Mouse (Mus musculus): Measurements from ENCODE around the gene 4930469K13Rik. TPM values are rescaled to one million over a fixed set of nuclear protein-coding genes. Genes with fewer than 3 reads are reported as not detected.

Gene 4930469K13Rik
- polyA plus RNA-seq, 1 experiment from 2014 or later: not detected

Other genes with a start within 250 kb of the 4930469K13Rik start
- 0.72 and 0.76 TPM in 2 replicates for gene Kcnmb1, start 135.5 kb downstream of the 4930469K13Rik start, polyA plus RNA-seq (2015; fragmentation: Nextera tagmentation; extraction: Ambion mirVana)
- 1.1 and 1.3 TPM in 2 replicates for gene Kcnip1, start 105.4 kb downstream of the 4930469K13Rik start, polyA plus RNA-seq (2015; fragmentation: Nextera tagmentation; extraction: Ambion mirVana)
- gene Lcp2, start 51.6 kb downstream of the 4930469K13Rik start, polyA plus RNA-seq (2015; fragmentation: Nextera tagmentation; extraction: Ambion mirVana): 2.5 TPM in 2 replicates
- 25.2 and 28.2 TPM in 2 replicates for gene Foxi1, start 109.5 kb upstream of the 4930469K13Rik start, polyA plus RNA-seq (2015; fragmentation: Nextera tagmentation; extraction: Ambion mirVana)
- gene Fam196b, start 216.3 kb upstream of the 4930469K13Rik start, polyA plus RNA-seq (2015; fragmentation: Nextera tagmentation; extraction: Ambion mirVana): 0.55 and 0.73 TPM in 2 replicates